Mouse (Mus musculus): ENCODE measurements around the gene Dusp28. TPM values are rescaled to one million over a fixed set of nuclear protein-coding genes. Genes with fewer than 3 reads are reported as not detected.
"Not testable (repeated sequence)": the region's sequence is repeated elsewhere in the genome, so short reads cannot be mapped to it uniquely, and the experiment has no call there.

Dusp28 gene
- polyA plus RNA-seq, 1 experiment from 2014 or later = 11.9 TPM

- no peak for ATAC-seq (ENCODE audit: low FRiP score, low read depth)
- H3K9me3 ChIP-seq = no peaks in the 10 kb centered on the region
- peaks cover 4% of the 10 kb centered on the region for H3K36me3 ChIP-seq
- no peak overlapping the region for H3K27ac ChIP-seq
- no peak overlapping the region for H3K9ac ChIP-seq
- H3K27me3 ChIP-seq = no peaks in the 10 kb centered on the region
- H3K4me1 ChIP-seq = no peaks in the 10 kb centered on the region
- no peak overlapping the region for H3K4me2 ChIP-seq (replicated peaks)
- H3K4me3 ChIP-seq = no peak overlapping the region
- 71% methylated on average over 2 of the region's 2 CpGs for WGBS
These were observed 46.9 kb downstream of the Dusp28 start for GRCm38 (mm10) chr1:92953641-92954040.

- not testable (repeated sequence) for H3K9ac ChIP-seq; H3K27ac ChIP-seq; H3K27me3 ChIP-seq; H3K36me3 ChIP-seq; H3K4me1 ChIP-seq; ATAC-seq (ENCODE audit: low FRiP score, low read depth); H3K9me3 ChIP-seq
- Histone ChIP-seq H3K4me3 (peak overlapping the region; percentile 19), H3K4me2 (replicated peaks) (peak overlapping the region; percentile 53)
- WGBS = 8% methylated on average over 11 of the region's 11 CpGs
These were observed 50.0 kb downstream of the Dusp28 start for GRCm38 (mm10) chr1:92956571-92957335.

Other genes with a start within 250 kb of the Dusp28 start
- 67.7 and 71.4 TPM in 2 replicates for gene Gpc1, start 75.3 kb upstream of the Dusp28 start, polyA plus RNA-seq (2015; fragmentation: Nextera tagmentation; extraction: Ambion mirVana)
- gene Ankmy1, start 4.1 kb upstream of the Dusp28 start, polyA plus RNA-seq (2015; fragmentation: Nextera tagmentation; extraction: Ambion mirVana) = 0.36 and 0.43 TPM in 2 replicates
- 33.3 and 33.4 TPM in 2 replicates for gene Rnpepl1, start 3.8 kb downstream of the Dusp28 start, polyA plus RNA-seq (2015; fragmentation: Nextera tagmentation; extraction: Ambion mirVana)
- gene Capn10, start 27.4 kb downstream of the Dusp28 start, polyA plus RNA-seq (2015; fragmentation: Nextera tagmentation; extraction: Ambion mirVana) = 32.3 and 35.2 TPM in 2 replicates
- 0.20 and 0.56 TPM in 2 replicates for gene Gpr35, start 43.9 kb downstream of the Dusp28 start, polyA plus RNA-seq (2015; fragmentation: Nextera tagmentation; extraction: Ambion mirVana)
- gene Aqp12, start 99.4 kb downstream of the Dusp28 start, polyA plus RNA-seq (2015; fragmentation: Nextera tagmentation; extraction: Ambion mirVana) = not detected in 2 replicates
- gene Kif1a, start 195.0 kb downstream of the Dusp28 start, polyA plus RNA-seq (2015; fragmentation: Nextera tagmentation; extraction: Ambion mirVana) = 18.3 and 19.2 TPM in 2 replicates
- not detected in 2 replicates for gene Agxt, start 228.3 kb downstream of the Dusp28 start, polyA plus RNA-seq (2015; fragmentation: Nextera tagmentation; extraction: Ambion mirVana)

Measured in limb, embryonic 13.5 days (tissue).